Mouse (Mus musculus): Measurements from ENCODE around the gene Rapgef1. TPM values are rescaled to one million over a fixed set of nuclear protein-coding genes. Genes with fewer than 3 reads are reported as not detected.
"Not testable (repeated sequence)": the region's sequence is repeated elsewhere in the genome, so short reads cannot be mapped to it uniquely, and the experiment has no call there.

The Rapgef1 gene
- polyA plus RNA-seq, 1 experiment from 2014 or later = 26.3 TPM

- ATAC-seq (ENCODE audit: low FRiP score, low read depth) = no peak
- H3K4me3 ChIP-seq = no peak overlapping the region
- no peak overlapping the region for H3K4me2 ChIP-seq (replicated peaks)
- no peak overlapping the region for H3K27ac ChIP-seq
- 0 out of 2 replicates have a peak, but pooled peaks cover 2% of the 10 kb centered on the region for H3K4me1 ChIP-seq
- H3K36me3 ChIP-seq = peaks cover 96% of the 10 kb centered on the region
- WGBS = 91% methylated on average over 9 of the region's 9 CpGs
- H3K9ac ChIP-seq = no peak overlapping the region
- H3K9me3 ChIP-seq = no peaks in the 10 kb centered on the region
- no peaks in the 10 kb centered on the region for H3K27me3 ChIP-seq (replicated peaks)
These were observed 83.9 kb downstream of the Rapgef1 start for GRCm38 (mm10) chr2:29703104-29704081.

DNA sequence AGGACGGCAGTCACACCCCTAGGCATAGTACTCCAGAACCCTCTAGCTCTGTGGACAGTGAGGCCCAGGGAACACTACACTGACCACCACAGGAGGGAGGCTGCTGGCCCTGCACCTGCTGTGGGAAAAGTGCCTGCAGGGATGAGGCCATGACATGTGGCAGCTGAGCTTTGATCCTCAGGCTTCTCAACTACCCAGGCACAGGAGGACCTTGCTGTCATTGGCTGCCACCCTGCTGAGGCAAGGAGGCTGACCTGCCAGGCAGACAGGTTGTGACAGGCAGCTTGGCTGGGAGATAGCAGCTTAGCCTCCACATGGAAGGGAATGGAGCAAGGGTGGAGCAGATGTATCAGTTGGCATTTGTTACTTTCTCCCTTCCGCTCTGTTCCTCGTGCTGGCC is 86.0 kb downstream of the Rapgef1 start:
- no peak overlapping the region for H3K27ac ChIP-seq
- H3K9ac ChIP-seq = no peak overlapping the region
- H3K9me3 ChIP-seq = no peaks in the 10 kb centered on the region
- H3K4me3 ChIP-seq = no peak overlapping the region
- no peak overlapping the region for H3K4me2 ChIP-seq (replicated peaks)
- peaks cover 89% of the 10 kb centered on the region for H3K36me3 ChIP-seq
- 0 out of 2 replicates have a peak, but pooled peaks cover 2% of the 10 kb centered on the region for H3K4me1 ChIP-seq
- 85% methylated on average over 3 of the region's 3 CpGs for WGBS
- no peaks in the 10 kb centered on the region for H3K27me3 ChIP-seq (replicated peaks)
- ATAC-seq (ENCODE audit: low FRiP score, low read depth) = no peak

- Histone ChIP-seq H3K36me3 (peaks cover 86% of the 10 kb centered on the region), H3K4me1 (0 out of 2 replicates have a peak, but pooled peaks cover 2% of the 10 kb centered on the region), H3K27ac (no peak overlapping the region), H3K4me2 (replicated peaks) (no peak overlapping the region), H3K27me3 (replicated peaks) (no peaks in the 10 kb centered on the region), H3K9ac (no peak overlapping the region), H3K4me3 (no peak overlapping the region), H3K9me3 (no peaks in the 10 kb centered on the region)
- ATAC-seq (ENCODE audit: low FRiP score, low read depth) = no peak
- WGBS = 94% methylated on average over 18 of the region's 18 CpGs
These were observed 87.5 kb downstream of the Rapgef1 start for GRCm38 (mm10) chr2:29706726-29707620.

DNA sequence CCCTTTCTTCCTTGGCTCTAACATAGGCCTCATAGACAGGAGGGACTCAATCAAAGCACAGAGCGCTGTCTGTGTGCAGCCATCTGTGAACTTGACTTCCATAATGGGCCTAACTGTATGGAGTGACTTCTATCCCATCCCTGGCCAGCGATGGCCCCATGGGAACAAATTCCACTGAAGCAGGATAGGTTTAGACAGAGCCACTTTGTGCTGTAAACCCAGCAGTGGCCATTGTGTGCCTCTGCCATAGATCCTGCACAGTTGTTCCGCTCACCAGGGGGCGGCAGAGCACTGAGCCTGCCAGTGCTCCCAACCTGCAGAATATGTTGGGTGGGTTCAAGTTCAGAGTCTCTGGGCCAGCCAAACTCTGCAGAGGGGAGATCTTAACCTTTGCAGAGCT is 88.2 kb downstream of the Rapgef1 start:
- Histone ChIP-seq H3K9ac (no peak overlapping the region), H3K9me3 (no peaks in the 10 kb centered on the region), H3K27me3 (replicated peaks) (no peaks in the 10 kb centered on the region), H3K4me1 (0 out of 2 replicates have a peak, but pooled peaks cover 2% of the 10 kb centered on the region), H3K4me2 (replicated peaks) (no peak overlapping the region), H3K36me3 (peaks cover 85% of the 10 kb centered on the region), H3K4me3 (no peak overlapping the region), H3K27ac (no peak overlapping the region)
- no peak for ATAC-seq (ENCODE audit: low FRiP score, low read depth)
- 76% methylated on average over 4 of the region's 4 CpGs for WGBS

DNA sequence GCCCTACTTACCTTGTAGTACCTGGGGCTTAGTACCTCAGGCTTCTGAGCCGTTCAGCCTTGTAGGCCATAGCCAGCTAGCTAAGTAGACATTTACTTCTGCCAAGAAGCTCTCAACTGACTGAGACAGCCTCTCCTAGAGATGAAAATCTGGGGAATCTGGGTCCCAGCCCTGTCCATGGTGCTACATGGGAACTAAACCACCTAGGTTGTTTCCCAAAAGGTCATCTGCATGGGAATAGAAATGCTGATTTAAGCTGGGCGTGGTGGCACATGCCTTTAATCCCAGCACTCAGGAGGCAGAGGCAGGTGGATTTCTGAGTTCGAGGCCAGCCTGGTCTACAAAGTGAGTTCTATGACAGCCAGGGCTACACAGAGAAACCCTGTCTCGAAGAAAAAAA is 88.7 kb downstream of the Rapgef1 start:
- peaks cover 83% of the 10 kb centered on the region for H3K36me3 ChIP-seq
- not testable (repeated sequence) for H3K4me3 ChIP-seq

GRCm38 (mm10) chr2:29711038-29711437 is 91.5 kb downstream of the Rapgef1 start:
- ATAC-seq (ENCODE audit: low FRiP score, low read depth) = no peak
- Histone ChIP-seq H3K4me2 (replicated peaks) (no peak overlapping the region), H3K4me3 (no peak overlapping the region), H3K36me3 (peaks cover 71% of the 10 kb centered on the region), H3K27ac (no peak overlapping the region), H3K9ac (no peak overlapping the region), H3K27me3 (replicated peaks) (no peaks in the 10 kb centered on the region), H3K9me3 (no peaks in the 10 kb centered on the region), H3K4me1 (0 out of 2 replicates have a peak, but pooled peaks cover 2% of the 10 kb centered on the region)
- 70% methylated on average over 3 of the region's 3 CpGs for WGBS

More for the DNA sequence above, 88.7 kb downstream of the Rapgef1 start:
- not testable (repeated sequence) for H3K9me3 ChIP-seq; ATAC-seq (ENCODE audit: low FRiP score, low read depth); H3K27ac ChIP-seq; H3K9ac ChIP-seq; H3K4me1 ChIP-seq; H3K4me2 ChIP-seq (replicated peaks); H3K27me3 ChIP-seq (replicated peaks)
- 93% methylated on average over 4 of the region's 4 CpGs for WGBS

- Histone ChIP-seq H3K9ac (no peak overlapping the region), H3K36me3 (peaks cover 68% of the 10 kb centered on the region), H3K4me1 (peaks cover 2% of the 10 kb centered on the region; the same call in 1 of the 2 replicates), H3K4me2 (replicated peaks) (no peak overlapping the region), H3K27ac (no peak overlapping the region), H3K9me3 (no peaks in the 10 kb centered on the region), H3K27me3 (replicated peaks) (no peaks in the 10 kb centered on the region), H3K4me3 (no peak overlapping the region)
- 83% methylated on average over 5 of the region's 5 CpGs for WGBS
- ATAC-seq (ENCODE audit: low FRiP score, low read depth) = no peak
These were observed 92.4 kb downstream of the Rapgef1 start for GRCm38 (mm10) chr2:29711877-29712276.

DNA sequence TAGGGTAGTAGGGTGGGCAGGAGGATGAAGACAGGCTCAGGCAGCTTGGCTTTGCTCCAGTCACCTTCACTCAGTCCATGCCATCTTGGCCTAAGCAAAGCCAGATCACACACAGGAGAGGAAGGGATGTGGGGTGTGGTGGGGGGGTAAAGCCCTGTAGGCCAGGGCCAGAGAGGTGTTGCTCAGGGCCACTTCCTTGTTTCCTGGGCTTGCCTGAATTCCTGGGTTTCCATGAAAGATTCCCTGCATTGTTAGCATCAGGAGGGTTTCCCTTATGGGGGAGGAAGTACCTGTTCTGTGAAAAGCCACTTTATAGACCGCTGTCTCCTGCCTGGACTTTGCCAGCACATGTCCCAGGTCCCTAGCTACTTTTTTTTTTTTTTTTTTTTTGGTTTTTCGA is 94.0 kb downstream of the Rapgef1 start:
- no peaks in the 10 kb centered on the region for H3K9me3 ChIP-seq
- H3K4me3 ChIP-seq = no peak overlapping the region
- no peak overlapping the region for H3K9ac ChIP-seq
- H3K36me3 ChIP-seq = peaks cover 55% of the 10 kb centered on the region
- no peak overlapping the region for H3K27ac ChIP-seq
- no peaks in the 10 kb centered on the region; the same call in 1 of the 2 replicates for H3K4me1 ChIP-seq
- no peaks in the 10 kb centered on the region for H3K27me3 ChIP-seq (replicated peaks)
- 85% methylated on average over 2 of the region's 2 CpGs for WGBS
- no peak overlapping the region for H3K4me2 ChIP-seq (replicated peaks)
- ATAC-seq (ENCODE audit: low FRiP score, low read depth) = no peak

DNA sequence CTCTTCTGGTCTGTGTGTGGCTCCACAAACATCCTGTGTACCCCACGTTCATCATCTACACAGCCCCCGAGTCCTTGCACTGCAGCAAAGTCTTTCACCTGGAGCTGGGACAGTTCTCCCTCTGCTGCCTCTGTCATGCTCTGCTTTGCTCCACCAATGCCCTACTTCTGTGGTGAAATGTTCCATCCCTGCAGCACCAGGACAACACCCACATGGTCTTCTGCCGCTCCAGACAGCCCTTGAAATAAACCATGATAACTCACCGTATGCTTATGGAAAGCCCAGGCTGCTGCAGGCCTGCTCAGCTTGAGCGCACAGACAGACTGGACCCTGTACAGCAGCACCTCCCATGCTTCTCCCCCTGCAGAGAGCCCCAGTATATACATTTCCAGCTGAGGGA is 94.6 kb downstream of the Rapgef1 start:
- Histone ChIP-seq H3K4me1 (no peaks in the 10 kb centered on the region; the same call in 1 of the 2 replicates), H3K9me3 (no peaks in the 10 kb centered on the region), H3K36me3 (peaks cover 55% of the 10 kb centered on the region), H3K4me2 (replicated peaks) (no peak overlapping the region), H3K9ac (no peak overlapping the region), H3K27me3 (replicated peaks) (no peaks in the 10 kb centered on the region), H3K4me3 (no peak overlapping the region), H3K27ac (no peak overlapping the region)
- 95% methylated on average over 5 of the region's 5 CpGs for WGBS
- ATAC-seq (ENCODE audit: low FRiP score, low read depth) = no peak

DNA sequence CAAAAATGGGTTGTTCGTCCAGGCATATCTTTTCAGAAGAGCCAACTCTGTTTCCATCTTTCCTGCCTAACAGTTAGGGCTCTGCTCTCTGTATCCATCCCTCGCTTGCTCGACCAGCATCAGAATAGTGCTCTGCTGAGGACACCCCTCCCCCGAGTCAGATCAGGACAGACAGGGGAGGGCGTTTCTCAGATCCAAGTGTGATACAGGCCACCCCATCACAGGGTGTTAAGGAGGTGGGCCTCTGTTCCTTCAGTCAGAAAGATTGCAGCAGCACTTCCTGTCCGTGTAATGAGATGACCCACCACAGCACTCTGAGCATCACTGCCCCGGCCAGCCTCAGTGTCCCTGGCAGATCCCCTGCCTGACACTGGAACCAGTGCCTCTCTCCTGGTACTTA is 96.6 kb downstream of the Rapgef1 start:
- Histone ChIP-seq H3K4me3 (no peak overlapping the region), H3K27me3 (replicated peaks) (no peaks in the 10 kb centered on the region), H3K36me3 (peaks cover 59% of the 10 kb centered on the region), H3K27ac (no peak overlapping the region), H3K9ac (no peak overlapping the region), H3K4me2 (replicated peaks) (no peak overlapping the region), H3K9me3 (no peaks in the 10 kb centered on the region), H3K4me1 (no peaks in the 10 kb centered on the region; the same call in 1 of the 2 replicates)
- 46% methylated on average over 7 of the region's 7 CpGs for WGBS
- ATAC-seq (ENCODE audit: low FRiP score, low read depth) = no peak

DNA sequence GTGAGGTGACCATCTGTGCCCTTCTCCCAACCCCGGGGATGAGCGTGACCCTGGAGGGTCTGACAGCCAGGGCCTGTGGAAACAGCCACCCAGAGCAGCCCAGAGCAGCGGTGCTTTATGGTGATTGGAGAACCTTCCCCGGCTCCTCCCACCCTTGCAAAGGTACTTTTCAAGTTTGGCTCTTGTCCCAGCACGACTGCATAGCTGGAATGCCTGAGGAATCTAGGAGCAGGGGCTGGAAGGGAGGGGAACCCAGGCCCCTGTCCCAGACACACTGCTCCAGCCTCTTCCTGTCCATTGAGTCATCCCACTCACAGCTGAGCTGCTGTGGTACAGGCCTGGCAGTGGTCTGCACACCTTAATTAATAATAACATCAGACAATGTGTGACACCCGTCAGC is 97.2 kb downstream of the Rapgef1 start:
- 21% methylated on average over 6 of the region's 6 CpGs for WGBS
- Histone ChIP-seq H3K9ac (no peak overlapping the region), H3K4me2 (replicated peaks) (no peak overlapping the region), H3K9me3 (no peaks in the 10 kb centered on the region), H3K27ac (no peak overlapping the region), H3K4me3 (no peak overlapping the region), H3K36me3 (peaks cover 55% of the 10 kb centered on the region), H3K4me1 (no peaks in the 10 kb centered on the region; the same call in 1 of the 2 replicates), H3K27me3 (replicated peaks) (no peaks in the 10 kb centered on the region)
- no peak for ATAC-seq (ENCODE audit: low FRiP score, low read depth)

DNA sequence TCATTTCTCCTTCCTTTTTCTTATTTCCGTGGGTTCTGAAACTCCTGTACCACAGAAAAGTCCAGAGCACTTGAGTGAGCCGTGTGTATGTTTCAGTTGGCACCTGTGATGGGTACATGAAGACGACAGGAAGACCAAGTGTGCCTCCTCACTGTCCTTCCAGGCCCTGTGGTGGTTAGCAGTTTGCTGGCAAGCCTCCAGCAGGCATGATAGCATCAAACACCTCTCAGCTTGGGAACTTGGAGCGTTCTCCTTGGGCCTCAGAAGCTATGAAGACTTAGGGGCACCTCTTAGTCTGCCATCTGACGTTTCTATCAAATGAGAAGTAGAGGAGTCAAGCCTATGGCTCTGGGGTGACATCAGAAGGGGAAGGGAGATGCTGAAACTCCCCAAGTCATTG is 99.1 kb downstream of the Rapgef1 start:
- ATAC-seq (ENCODE audit: low FRiP score, low read depth) = no peak
- no peaks in the 10 kb centered on the region; the same call in 1 of the 2 replicates for H3K4me1 ChIP-seq
- no peak overlapping the region for H3K27ac ChIP-seq
- H3K4me3 ChIP-seq = no peak overlapping the region
- H3K9me3 ChIP-seq = no peaks in the 10 kb centered on the region
- H3K27me3 ChIP-seq (replicated peaks) = no peaks in the 10 kb centered on the region
- no peak overlapping the region for H3K9ac ChIP-seq
- no peak overlapping the region for H3K4me2 ChIP-seq (replicated peaks)
- WGBS = 92% methylated on average over 5 of the region's 5 CpGs
- peaks cover 57% of the 10 kb centered on the region for H3K36me3 ChIP-seq

Measured in neural tube, embryonic 12.5 days (tissue).